Mouse (Mus musculus) retina, embryonic 14.5 days (tissue): ENCODE data around the gene Armh3.
"Not testable (repeated sequence)": the region's sequence is repeated elsewhere in the genome, so short reads cannot be mapped to it uniquely, and the experiment has no call there.

Experiments used
- DNase-seq: peaks from one replicate; pipeline ENCODE4 v3.0.0-alpha.2; 2015; ENCODE audit warnings: low spot score

Gene Armh3

GRCm38 (mm10) chr19:45817816-45818490 is 180.3 kb downstream of the Armh3 start:
- no peak for DNase-seq

- DNase-seq: no peak
Measured at GRCm38 (mm10) chr19:45816727-45817126, 181.6 kb downstream of the Armh3 start.

GRCm38 (mm10) chr19:45815831-45816405 is 182.4 kb downstream of the Armh3 start, which contains the start of gene Kcnip2:
Kcnip2 (minus strand) TSS chr19:45816061.
- DNase-seq: peak; percentile 69

- DNase-seq: no peak
Measured at GRCm38 (mm10) chr19:45815170-45815569, 183.1 kb downstream of the Armh3 start.

GRCm38 (mm10) chr19:45813801-45814200 is 184.5 kb downstream of the Armh3 start:
- DNase-seq: peak; percentile 58

DNA sequence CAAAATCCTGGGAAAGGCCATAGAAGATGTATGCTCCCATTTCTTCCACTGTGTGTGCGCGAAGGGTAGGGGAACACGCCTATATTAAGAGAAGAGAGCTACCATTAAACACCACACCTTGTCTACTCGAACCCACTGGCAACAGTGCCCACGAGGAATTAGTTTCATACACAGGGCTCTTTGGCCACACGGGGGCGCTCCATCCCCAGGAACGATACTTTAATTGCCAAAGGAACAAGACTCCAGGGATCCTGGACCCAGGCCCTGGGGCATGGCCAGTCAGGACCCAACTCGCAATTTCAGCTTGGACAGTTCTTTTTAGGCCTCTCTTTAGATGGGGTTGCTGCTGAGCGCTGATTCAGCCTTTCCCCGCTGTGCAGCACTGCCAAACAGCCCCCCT is 185.0 kb downstream of the Armh3 start:
- peak; percentile 91 for DNase-seq

GRCm38 (mm10) chr19:45812673-45813252 is 185.5 kb downstream of the Armh3 start:
- DNase-seq: peak; percentile 55

- DNase-seq: peak; percentile 72
Measured at GRCm38 (mm10) chr19:45812115-45812514, 186.2 kb downstream of the Armh3 start.

GRCm38 (mm10) chr19:45811028-45811674 is 187.1 kb downstream of the Armh3 start:
- no peak for DNase-seq

GRCm38 (mm10) chr19:45807732-45808131 is 190.6 kb downstream of the Armh3 start:
- no peak for DNase-seq

GRCm38 (mm10) chr19:45805817-45806216 is 192.5 kb downstream of the Armh3 start:
- DNase-seq: not testable (repeated sequence)

DNA sequence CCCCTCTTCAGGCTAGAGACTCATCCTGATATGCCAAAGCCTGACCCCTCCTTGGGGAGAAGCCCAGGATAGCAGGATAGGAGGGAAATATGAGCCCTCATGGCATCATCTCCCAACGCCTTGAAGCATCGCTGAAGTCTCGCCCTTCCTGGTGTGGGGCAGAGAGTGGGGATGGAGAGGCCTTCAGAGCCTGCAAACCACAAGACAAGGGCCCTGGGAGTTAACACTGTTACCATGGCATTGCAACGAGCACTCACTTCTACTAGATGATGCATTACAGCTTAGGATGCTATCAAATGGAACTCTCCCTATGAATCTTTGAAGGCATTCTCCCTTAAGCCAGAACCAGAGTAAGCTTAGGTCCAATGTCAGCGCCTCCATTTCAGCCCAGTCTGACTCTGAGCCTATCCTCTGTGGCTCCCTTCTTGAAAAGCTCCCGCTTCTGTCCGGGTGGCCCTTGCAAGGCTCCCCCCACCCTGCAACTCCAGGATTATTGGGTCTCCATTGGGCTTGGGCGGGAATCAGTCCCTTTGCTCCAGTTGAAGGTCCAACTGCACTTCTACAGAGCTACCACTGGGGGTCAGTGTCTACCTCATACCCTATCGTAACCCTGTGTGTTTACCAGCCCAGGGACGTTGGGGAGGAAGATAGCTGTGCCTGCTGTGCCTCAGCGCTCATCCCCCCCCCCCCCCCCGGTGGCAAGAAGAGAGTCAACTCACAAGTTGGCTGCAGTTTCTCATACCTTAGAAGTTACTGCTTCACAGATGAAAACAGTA is 193.5 kb downstream of the Armh3 start:
- DNase-seq: peak; percentile 82

- DNase-seq: no peak
Measured at GRCm38 (mm10) chr19:45803408-45803807, 194.9 kb downstream of the Armh3 start.

- no peak for DNase-seq
Measured at GRCm38 (mm10) chr19:45802702-45803101, 195.6 kb downstream of the Armh3 start.

DNA sequence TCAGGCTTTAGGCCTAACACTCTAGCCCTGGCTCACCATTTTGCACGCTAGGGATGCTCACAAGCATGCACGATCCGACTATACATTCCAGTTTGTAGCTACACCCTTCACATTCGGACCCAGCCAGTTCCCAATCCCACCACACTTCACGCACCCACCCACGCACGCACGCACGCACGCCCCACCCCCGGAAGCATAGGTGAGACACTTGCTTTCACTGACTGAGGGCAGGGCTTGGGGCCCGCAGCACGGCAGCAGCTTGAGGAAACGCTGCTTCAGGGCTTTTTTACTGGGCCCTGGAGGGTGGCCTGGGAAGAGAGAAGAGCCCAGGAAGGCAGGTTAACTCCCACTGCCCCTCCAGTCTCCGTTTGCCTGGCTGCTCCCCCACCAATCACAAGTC is 201.4 kb downstream of the Armh3 start:
- no peak for DNase-seq

DNA sequence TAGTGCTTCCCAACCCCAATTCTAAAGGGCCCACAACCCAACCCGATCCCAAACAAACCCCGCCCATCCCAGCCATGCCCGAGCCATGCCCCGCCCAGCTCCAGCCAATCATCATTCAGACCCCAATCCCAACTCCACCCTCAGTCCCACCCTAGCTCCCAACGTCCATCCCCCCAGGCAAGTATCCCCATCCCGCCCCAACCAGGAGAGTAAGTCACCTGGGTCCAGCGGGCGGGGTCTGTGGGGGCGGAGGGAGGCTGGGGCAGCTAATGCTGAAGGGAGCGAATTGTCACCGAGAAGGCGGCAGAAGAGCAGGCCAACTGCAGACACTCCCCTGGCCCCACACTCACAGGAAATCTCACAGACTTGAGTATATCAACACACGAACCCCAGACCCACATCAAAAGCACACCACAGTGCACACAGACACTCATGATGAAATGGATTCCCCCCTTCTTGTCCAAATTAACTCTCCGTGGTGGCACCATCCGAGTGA is 202.2 kb downstream of the Armh3 start:
- DNase-seq: peak; percentile 28

DNA sequence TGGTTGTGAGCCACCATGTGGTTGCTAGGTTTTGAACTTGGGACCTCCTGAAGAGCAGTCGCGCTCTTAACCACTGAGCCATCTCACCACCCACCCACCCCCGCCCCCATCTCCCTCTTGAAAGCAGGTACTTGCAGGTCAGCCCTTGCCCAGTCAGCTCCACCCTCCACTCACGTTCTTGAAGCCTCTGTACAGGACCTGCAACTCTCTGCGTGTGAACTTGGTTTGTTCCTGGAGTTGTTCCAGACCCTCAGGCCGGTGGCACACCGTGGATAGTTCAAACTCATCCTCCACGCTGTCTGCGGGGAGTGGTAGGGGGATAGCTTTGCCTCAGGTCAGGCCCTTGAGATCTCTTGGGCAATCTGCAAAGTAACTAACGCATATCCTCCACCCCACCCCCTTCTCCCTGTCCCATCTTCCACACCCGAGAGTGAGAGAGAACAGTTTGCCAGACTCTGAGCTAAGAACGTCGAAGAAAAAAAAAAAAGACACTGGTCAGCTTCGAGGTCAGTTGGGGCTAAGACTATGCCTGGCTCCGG is 202.8 kb downstream of the Armh3 start:
- no peak for DNase-seq

- no peak for DNase-seq
Measured at GRCm38 (mm10) chr19:45794718-45795117, 203.6 kb downstream of the Armh3 start.

DNA sequence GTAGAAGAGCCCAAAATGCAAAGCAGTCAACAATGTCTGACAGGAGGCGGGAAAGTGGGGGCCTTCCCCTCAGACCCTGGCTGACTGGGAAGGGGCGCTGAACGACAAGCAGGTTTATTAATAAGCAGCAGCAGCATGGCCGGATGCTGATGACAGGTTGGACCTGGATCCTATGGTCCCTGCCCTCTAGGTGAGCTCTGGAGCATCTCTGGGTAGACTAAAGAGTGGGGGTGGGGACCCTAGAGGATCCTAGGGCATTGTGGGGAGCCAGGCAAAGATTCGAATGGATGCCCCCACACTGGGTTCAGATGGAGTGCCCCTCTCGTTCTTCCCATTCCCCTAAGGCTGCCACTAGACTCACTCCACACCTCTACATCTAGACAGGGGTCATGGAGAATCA is 205.9 kb downstream of the Armh3 start:
- DNase-seq: no peak

DNA sequence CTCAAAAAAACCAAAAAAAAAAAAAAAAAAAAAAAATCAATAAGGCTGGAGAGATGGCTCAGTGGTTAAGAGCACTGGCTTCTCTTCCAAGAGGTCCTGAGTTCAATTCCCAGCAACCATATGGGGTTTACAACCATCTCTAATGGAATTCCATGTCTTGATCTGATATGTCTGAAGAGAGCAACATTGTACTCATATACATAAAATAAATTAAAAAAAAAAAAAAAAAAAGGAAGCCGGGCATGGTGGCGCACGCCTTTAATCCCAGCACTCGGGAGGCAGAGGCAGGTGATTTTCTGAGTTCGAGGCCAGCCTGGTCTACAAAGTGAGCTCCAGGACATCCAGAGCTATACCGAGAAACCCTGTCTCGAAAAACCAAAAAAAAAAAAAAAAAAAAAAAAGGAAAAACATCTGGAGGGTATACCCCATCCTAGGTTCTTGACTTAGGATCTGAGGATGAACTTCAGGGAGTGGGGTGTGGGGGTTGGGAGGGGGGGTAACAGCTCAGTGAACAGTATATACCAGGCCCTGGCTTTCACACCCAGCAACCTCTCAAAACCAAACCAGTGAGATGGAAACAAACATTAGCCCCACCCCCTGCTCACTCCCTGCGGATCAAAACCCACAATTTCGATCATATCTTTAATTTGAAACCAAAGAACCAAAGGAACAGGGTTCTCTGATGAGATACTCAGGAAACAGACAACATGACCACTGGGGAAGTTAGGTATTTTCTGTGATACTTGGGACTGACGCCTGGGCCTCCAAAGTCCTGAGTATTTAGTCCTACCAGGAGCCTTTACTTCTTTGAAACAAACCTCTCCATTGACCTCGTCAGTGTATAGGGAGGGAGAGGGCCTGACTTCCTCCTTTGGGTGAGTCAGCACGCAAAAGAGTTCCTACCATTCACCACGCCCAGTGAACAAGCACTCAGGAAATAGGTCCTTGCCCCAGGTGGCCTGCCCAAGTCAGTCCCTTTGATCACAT is 208.1 kb downstream of the Armh3 start:
- DNase-seq: no peak
